Mouse (Mus musculus): ENCODE results near the gene Gsg1l. TPM values are rescaled to one million over a fixed set of nuclear protein-coding genes. Genes with fewer than 3 reads are reported as not detected.

The Gsg1l gene
- total RNA-seq (2023): not detected

DNA sequence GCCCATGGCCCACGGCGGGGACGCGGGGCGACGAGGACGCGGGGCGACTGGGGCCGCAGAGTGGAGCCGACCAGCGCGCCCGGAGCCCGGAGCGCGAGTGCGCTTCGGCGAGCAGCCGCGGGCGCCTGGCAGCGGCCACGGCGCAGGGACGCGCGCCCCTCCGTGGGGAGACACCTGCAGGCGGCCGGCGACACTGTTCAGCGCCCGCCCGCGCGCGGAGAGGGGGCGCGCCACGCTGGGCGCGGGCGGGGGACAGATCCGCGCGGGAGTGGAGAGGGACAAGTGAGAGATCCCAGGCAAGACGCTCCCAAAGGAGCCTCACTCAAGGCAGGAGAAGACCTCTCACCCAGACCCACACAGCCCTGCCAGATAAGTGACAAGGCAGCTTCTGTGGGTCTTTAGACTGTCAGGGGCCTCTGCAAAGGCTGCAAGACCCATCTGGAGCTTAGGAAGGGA lies at the start of gene Gsg1l:
Gsg1l (minus strand) TSS at position 126 of the 456 bp plus-strand sequence.

Other genes with a start within 250 kb of the Gsg1l start
- 10 to 100 TPM; 91.6 to 99.4 TPM for gene Xpo6, start 118.1 kb upstream of the Gsg1l start, total RNA-seq (2023)
- 10 to 100 TPM; 20.0 to 23.4 TPM for gene Sbk1, start 190.2 kb upstream of the Gsg1l start, total RNA-seq (2023)